Mouse (Mus musculus): Measurements from ENCODE around the gene B3gnt7.
"Not testable (repeated sequence)": the region's sequence is repeated elsewhere in the genome, so short reads cannot be mapped to it uniquely, and the experiment has no call there.

The B3gnt7 gene

GRCm38 (mm10) chr1:86301221-86302091 lies 1.2 kb upstream of the B3gnt7 start:
- DNase-seq (ENCODE audit: low spot score), result no peak

GRCm38 (mm10) chr1:86303063-86303872 lies 636 bp downstream of the B3gnt7 start:
- peak; percentile 59 for DNase-seq (ENCODE audit: low spot score)

DNA sequence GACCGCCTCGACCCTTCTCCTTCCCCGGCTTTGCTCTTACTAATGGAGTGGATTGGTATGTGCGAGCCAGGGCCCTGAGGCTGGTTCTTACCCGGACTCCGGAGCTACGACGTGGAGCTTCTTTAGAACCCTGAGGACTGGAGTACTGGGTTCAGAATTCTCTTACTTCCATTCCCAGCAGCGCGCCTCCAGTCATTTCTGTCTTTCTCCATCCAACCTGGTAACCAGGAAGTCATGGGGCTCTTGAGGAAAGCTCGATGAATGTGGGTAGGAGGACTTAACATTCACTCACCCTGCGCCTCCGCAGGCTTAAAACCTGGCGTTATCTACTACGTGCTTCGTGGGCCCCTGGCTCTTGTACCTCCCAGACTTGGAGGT lies 1.2 kb downstream of the B3gnt7 start:
- DNase-seq (ENCODE audit: low spot score), result no peak

DNA sequence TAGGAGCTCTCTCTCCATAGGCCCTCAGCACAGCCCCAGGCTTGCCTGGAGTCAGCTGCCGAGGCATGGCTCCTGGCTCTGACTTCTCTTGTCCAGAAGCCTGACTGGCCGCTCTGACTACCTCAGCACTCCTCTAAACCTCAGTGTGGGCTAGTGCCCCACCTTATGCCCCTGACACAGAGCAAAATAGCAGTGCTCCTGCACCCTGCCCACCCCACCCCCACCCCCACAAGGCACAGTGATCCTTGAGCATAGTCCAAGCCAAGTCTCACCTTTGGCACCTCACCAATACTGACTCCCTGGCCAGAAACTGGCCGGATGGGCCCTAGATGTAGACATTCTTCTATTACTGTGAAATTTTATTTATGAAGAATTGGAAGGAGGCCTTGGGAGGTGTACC lies 4.1 kb downstream of the B3gnt7 start:
- no peak for DNase-seq (ENCODE audit: low spot score)

DNA sequence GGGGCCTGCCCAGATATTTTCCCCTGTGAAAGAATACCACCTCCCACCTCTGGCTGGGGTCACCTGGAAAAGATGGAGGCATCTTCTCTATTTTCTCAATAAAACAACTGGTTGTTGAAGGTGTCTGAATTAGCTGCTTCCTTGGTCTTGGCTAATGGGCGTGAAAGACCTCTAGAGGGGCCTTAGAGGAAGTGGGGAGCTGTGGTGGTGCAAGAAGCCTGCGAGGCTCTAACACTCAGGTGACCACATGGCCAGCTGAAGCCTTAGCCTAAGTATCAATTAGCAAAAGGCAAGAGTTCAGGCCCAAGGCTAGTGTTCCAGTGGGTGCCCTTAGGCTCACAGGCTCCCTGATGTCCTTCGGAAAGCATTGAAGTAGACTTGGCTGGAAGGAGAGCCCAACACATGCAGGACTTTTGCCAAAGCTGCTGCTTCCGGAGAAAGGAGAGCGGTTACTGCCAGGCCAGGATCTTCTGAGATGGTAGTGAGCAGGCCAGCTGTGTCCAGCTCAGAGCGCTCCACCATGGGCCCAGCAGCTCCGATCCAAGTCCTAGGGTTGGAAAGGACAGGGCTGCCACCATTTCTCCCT lies 4.6 kb downstream of the B3gnt7 start:
- DNase-seq (ENCODE audit: low spot score), result no peak

GRCm38 (mm10) chr1:86307871-86308641 lies 5.4 kb downstream of the B3gnt7 start:
- DNase-seq (ENCODE audit: low spot score), result no peak

GRCm38 (mm10) chr1:86309270-86309833 lies 6.7 kb downstream of the B3gnt7 start:
- no peak for DNase-seq (ENCODE audit: low spot score)

DNA sequence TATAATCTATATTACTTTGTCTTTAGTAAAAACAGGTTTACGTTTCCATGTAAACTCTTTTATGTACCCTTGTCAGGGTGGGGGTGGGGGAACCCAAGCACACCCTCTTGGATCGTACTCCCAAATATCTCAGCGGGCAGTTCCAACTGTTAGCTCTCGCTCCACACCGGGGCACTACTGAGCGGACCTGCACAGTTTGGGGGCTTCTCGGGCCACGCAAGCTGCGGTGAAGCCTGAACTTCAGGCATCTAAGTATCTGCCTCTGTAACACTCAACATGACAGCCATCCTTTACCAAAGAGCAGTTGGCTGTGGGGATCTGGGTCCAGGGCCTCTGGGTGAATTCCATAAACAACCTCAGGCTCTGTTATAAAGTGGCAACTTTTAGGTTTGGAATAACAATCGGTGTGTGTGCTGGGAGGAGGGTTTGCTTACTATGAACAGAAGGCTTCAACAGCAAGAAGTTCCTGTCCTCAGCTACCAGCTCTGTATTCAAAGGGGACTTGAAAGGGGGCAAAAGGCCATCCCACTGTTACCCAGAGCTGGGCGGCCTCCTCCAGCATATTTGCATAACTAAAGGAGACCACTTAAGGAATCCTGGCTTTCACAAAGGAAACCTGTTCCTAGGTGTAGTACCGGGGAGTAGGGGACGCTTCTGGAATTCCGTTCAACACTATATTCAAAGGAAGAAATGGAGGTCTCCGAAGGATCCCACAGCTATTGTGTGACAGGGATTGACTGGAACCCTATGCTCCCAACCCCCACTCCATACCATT lies 8.1 kb downstream of the B3gnt7 start:
- DNase-seq (ENCODE audit: low spot score), result peak; percentile 54

GRCm38 (mm10) chr1:86311467-86312005 lies 8.9 kb downstream of the B3gnt7 start:
- DNase-seq (ENCODE audit: low spot score), result no peak

DNA sequence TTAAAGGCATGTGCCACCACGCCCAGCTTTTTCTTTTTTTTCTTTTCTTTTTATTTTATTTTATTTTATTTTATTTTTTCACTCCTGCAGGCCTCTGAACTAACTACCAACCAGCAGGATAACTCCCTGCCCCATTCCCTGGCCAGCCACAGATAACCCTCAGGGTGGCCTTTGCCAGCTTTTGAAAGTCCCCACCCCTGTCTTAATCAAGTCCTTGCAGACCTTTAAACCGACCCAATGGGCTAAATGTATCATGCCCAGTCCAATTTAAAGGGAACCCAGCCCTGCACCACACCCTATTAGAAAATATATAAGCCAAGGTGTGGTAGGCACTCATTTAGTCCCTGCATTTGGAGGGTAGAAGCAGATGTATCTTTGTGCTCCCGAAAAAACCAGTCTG lies 9.6 kb downstream of the B3gnt7 start:
- no peak for DNase-seq (ENCODE audit: low spot score)

- no peak for DNase-seq (ENCODE audit: low spot score)
Measured at GRCm38 (mm10) chr1:86313096-86313771, 10.6 kb downstream of the B3gnt7 start.

DNA sequence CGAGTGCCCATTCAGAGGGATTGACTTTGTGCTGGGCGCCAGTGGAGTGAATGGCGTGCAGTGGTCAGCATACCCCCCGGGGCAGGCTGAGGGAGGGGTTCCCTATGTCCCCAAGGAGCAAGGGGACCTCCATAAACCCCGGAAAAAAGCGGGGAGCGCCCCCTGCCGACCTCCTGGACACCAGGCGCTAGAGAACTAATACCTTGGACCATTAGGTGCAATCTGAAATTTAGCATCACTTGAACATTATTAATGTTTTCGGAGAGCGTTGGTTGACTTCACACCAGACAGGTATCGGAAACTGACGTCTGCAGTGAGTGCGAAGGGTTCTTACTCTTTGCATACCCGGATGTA lies 11.1 kb downstream of the B3gnt7 start:
- DNase-seq (ENCODE audit: low spot score), result peak; percentile 65

- no peak for DNase-seq (ENCODE audit: low spot score)
Measured at GRCm38 (mm10) chr1:86320822-86321413, 18.3 kb downstream of the B3gnt7 start.

GRCm38 (mm10) chr1:86336330-86336729 lies 33.7 kb downstream of the B3gnt7 start:
- no peak for DNase-seq (ENCODE audit: low spot score)

DNA sequence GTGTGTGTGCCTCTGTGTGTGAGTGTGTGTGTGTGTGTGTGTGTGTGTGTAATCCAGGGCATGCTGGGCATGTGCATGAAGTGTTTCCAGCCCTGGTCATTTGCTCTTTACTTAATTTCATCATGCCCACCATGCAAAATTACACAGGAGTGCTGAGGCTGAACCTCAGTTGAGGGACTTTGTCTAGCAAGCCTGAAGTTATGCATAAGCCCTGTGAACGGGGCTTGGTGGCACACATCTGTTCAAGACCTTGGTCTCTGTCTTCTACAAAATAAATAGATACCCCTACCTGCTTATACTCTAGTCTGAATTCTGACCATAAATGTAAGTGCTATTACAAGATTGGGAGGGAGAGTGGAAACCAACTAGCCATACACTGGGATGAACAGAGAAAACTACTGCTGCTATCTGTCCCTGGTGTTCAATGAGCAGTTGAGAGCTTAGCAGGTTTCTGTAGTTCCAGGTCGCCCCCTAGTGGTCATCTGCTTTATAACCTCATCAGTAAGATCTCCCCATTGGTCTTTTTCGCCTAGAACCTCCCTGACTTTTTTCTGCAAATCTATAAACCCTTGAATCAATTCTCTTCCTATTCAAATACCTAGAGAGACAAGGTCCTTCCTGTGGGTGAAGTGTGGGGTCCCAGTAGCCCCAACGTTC lies 36.7 kb downstream of the B3gnt7 start:
- peak; percentile 97 for DNase-seq (ENCODE audit: low spot score)

- not testable (repeated sequence) for DNase-seq (ENCODE audit: low spot score)
Measured at GRCm38 (mm10) chr1:86341096-86341495, 38.5 kb downstream of the B3gnt7 start.

- no peak for DNase-seq (ENCODE audit: low spot score)
Measured at GRCm38 (mm10) chr1:86342371-86342770, 39.7 kb downstream of the B3gnt7 start.

DNA sequence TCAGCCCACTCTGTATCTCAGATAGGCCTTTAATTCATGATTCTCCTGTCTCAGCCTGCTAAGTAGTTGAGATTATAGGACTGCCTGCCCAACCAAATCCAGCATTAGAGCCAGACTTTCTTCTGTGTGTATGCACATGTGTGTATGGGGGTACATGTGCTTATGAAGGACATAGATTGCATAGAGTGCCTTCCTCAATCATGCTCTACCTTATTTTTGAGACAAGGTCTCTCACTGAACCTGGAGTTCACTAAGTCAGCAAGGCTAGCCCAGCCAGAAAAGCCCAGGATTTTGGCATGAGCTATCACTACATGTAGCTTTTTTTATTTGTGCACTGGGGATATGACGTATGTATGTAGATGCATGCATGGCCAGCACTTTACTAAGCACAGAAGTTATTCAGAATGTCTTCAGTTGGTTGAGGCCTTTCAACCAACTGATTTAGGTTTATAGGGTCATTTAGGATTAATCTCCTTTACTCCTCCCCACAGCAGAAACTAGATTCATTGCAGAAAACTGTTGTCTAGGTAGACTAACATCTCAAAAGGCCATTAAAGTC lies 40.5 kb downstream of the B3gnt7 start:
- DNase-seq (ENCODE audit: low spot score), result no peak

Data from retina, embryonic 14.5 days (tissue).